Mouse (Mus musculus) frontal cortex, adult (tissue): Measurements from ENCODE around the gene Irgm2.
A peak's percentile ranks its signal among the peaks of the same experiment; 100 is the strongest.
"Not testable (repeated sequence)": the region's sequence is repeated elsewhere in the genome, so short reads cannot be mapped to it uniquely, and the experiment has no call there.

ENCODE experiments used
- ATAC-seq: cut with Nextera tagmentation; 2 replicates; pipeline ENCODE4 v1.9.2; 2017; ENCODE audit warnings: mild to moderate bottlenecking, moderate library complexity, mixed read lengths; ENCODE audit not compliant: low TSS enrichment

The Irgm2 gene

GRCm38 (mm10) chr11:58213673-58214342 lies 14.4 kb downstream of the Irgm2 start:
- no peak for ATAC-seq

- ATAC-seq = peak; percentile 91
These were observed 15.1 kb downstream of the Irgm2 start for GRCm38 (mm10) chr11:58214391-58215048.

- ATAC-seq = not testable (repeated sequence)
These were observed 15.6 kb downstream of the Irgm2 start for GRCm38 (mm10) chr11:58215049-58215430.

- ATAC-seq = no peak
These were observed 16.4 kb downstream of the Irgm2 start for GRCm38 (mm10) chr11:58215814-58216213.

GRCm38 (mm10) chr11:58216823-58217222 lies 17.4 kb downstream of the Irgm2 start:
- no peak for ATAC-seq

GRCm38 (mm10) chr11:58223751-58224150 lies 24.3 kb downstream of the Irgm2 start:
- no peak for ATAC-seq

GRCm38 (mm10) chr11:58224313-58224712 lies 24.9 kb downstream of the Irgm2 start:
- no peak for ATAC-seq

GRCm38 (mm10) chr11:58224872-58225271 lies 25.5 kb downstream of the Irgm2 start:
- ATAC-seq = not testable (repeated sequence)

GRCm38 (mm10) chr11:58225655-58226054 lies 26.2 kb downstream of the Irgm2 start:
- ATAC-seq = peak; percentile 79

GRCm38 (mm10) chr11:58226425-58226824 lies 27.0 kb downstream of the Irgm2 start:
- no peak for ATAC-seq

- ATAC-seq = not testable (repeated sequence)
These were observed 28.6 kb downstream of the Irgm2 start for GRCm38 (mm10) chr11:58228021-58228420.

- no peak for ATAC-seq
These were observed 31.0 kb downstream of the Irgm2 start for GRCm38 (mm10) chr11:58230396-58230910.

- ATAC-seq = no peak
These were observed 31.7 kb downstream of the Irgm2 start for GRCm38 (mm10) chr11:58231156-58231555.

GRCm38 (mm10) chr11:58234551-58234950 lies 35.1 kb downstream of the Irgm2 start:
- ATAC-seq = not testable (repeated sequence)

- no peak for ATAC-seq
These were observed 35.7 kb downstream of the Irgm2 start for GRCm38 (mm10) chr11:58235152-58235551.

- ATAC-seq = no peak
These were observed 39.7 kb downstream of the Irgm2 start for GRCm38 (mm10) chr11:58238840-58239791.

GRCm38 (mm10) chr11:58247294-58247693 lies 47.9 kb downstream of the Irgm2 start:
- no peak for ATAC-seq

GRCm38 (mm10) chr11:58249203-58249981 lies 50.0 kb downstream of the Irgm2 start:
- no peak for ATAC-seq

GRCm38 (mm10) chr11:58250550-58250949 lies 51.1 kb downstream of the Irgm2 start:
- ATAC-seq = no peak

- peak; percentile 72; the same call in 1 of the 2 replicates for ATAC-seq
These were observed 55.0 kb downstream of the Irgm2 start for GRCm38 (mm10) chr11:58254411-58254810.

- ATAC-seq = no peak
These were observed 58.4 kb downstream of the Irgm2 start for GRCm38 (mm10) chr11:58257816-58258215.
